Mouse (Mus musculus) Patski (cell line): ENCODE data around the gene Ppp1r1c. TPM values are rescaled to one million over a fixed set of nuclear protein-coding genes. Genes with fewer than 3 reads are reported as not detected.

ENCODE experiments used
- ATAC-seq: fragments of 100-300 bp; one replicate; pipeline ENCODE4 v1.8.0; 2021
- CTCF ChIA-PET: fragments of 350-600 bp; sonication (Branson Sonifier 250); formaldehyde crosslinking; loops from one replicate; lab custom pipeline; 2022; ENCODE audit warnings: inconsistent platforms; lab: Charles Lee
- POLR2A ChIA-PET: fragments of 350-600 bp; sonication (Branson Sonifier 250); formaldehyde crosslinking; loops from one replicate; lab custom pipeline; 2022; ENCODE audit warnings: antibody characterized with exemption, inconsistent platforms; lab: Charles Lee
- DNase-seq: peaks from one replicate; pipeline ENCODE4 v3.0.0-alpha.2; 2011; ENCODE audit warnings: low read depth, low spot score
- H3K27me3 ChIP-seq: fragments of 371-371 bp; one replicate; pipeline ENCODE4 v1.5.1; 2021
- CTCF ChIP-seq: fragments of 100-300 bp; IDR thresholded peaks from one replicate; pipeline ENCODE4 v1.5.1; 2021
- in situ Hi-C: fragments of 300-500 bp; cut with MboI; formaldehyde crosslinking; loops from 3 replicates; pipeline ENCODE4 v1.11.1; 2018; ENCODE audit warnings: low pct_unique_long_range_greater_than_20kb, mixed read lengths
- polyA plus RNA-seq: library from polyadenylated mRNA; unstranded; gene quantifications from one replicate; pipeline ENCODE4 v1.2.3, GENCODE M21; 2021

Ppp1r1c gene
- polyA plus RNA-seq, 1 experiment from 2014 or later, result not detected

GRCm38 (mm10) chr2:79856874-79857273 is 149.3 kb downstream of the Ppp1r1c start:
- TF ChIP-seq CTCF, result no peak
- ChIA-PET CTCF (interaction anchor here (0.9 kb wide), 1 partner anchor 31 kb away, joined by 4 read pairs; no protein-coding TSS in a partner anchor), POLR2A (no interaction called here)
- DNase-seq (no peak), ATAC-seq (no peak)
- in situ Hi-C loops, result no loop called here
- no peaks in the 10 kb centered on the region for H3K27me3 ChIP-seq

- in situ Hi-C loops, result no loop called here
- ChIA-PET POLR2A (interaction anchor here (0.6 kb wide), 1 partner anchor 172 kb away, joined by 4 read pairs; no protein-coding TSS in a partner anchor), CTCF (interaction anchor here (0.6 to 8.9 kb wide), 14 partner anchors 10 to 482 kb away, joined by 3 to 89 read pairs (median 3); partner anchors contain the start of gene Pde1a)
- H3K27me3 ChIP-seq, result no peaks in the 10 kb centered on the region
- ATAC-seq, result no peak
- peak; percentile 76 for TF ChIP-seq CTCF
- peak; percentile 10 for DNase-seq
Measured at GRCm38 (mm10) chr2:79865275-79865999, 157.9 kb downstream of the Ppp1r1c start.

Other genes with a start within 250 kb of the Ppp1r1c start
- gene Itprid2, start 72.4 kb upstream of the Ppp1r1c start, polyA plus RNA-seq, result 25.9 TPM